Mouse (Mus musculus): Measurements from ENCODE around the gene Flvcr2. TPM values are rescaled to one million over a fixed set of nuclear protein-coding genes. Genes with fewer than 3 reads are reported as not detected.

The Flvcr2 gene
- polyA plus RNA-seq, 1 experiment from 2014 or later: 2.2 TPM

GRCm38 (mm10) chr12:85792821-85793346, 46.5 kb downstream of the Flvcr2 start:
- Histone ChIP-seq H3K9ac (no peak overlapping the region), H3K27me3 (ENCODE audit: insufficient read depth, low read length) (no peaks in the 10 kb centered on the region), H3K36me3 (ENCODE audit: insufficient read depth) (no peaks in the 10 kb centered on the region), H3K9me3 (ENCODE audit: low read depth, low read length) (no peaks in the 10 kb centered on the region), H3K4me2 (no peak overlapping the region), H3K4me3 (ENCODE audit: low read depth, low read length) (no peak overlapping the region), H3K27ac (ENCODE audit: low read depth) (no peak overlapping the region), H3K4me1 (ENCODE audit: insufficient read depth) (no peaks in the 10 kb centered on the region)
- peak; percentile 65 for DNase-seq
- WGBS: 23% methylated on average over 6 of the region's 6 CpGs
- peak; percentile 47; the same call in 1 of the 2 replicates for ATAC-seq (ENCODE audit: insufficient read depth)
- no peak for TF ChIP-seq CTCF (IDR thresholded peaks at IDR 0.05; ENCODE audit: low read depth)

GRCm38 (mm10) chr12:85794094-85794493, 47.8 kb downstream of the Flvcr2 start:
- 74% methylated on average over 2 of the region's 2 CpGs for WGBS
- no peaks in the 10 kb centered on the region for H3K27me3 ChIP-seq (ENCODE audit: insufficient read depth, low read length)
- H3K9me3 ChIP-seq (ENCODE audit: low read depth, low read length): no peaks in the 10 kb centered on the region
- no peak for ATAC-seq (ENCODE audit: insufficient read depth)
- H3K9ac ChIP-seq: no peak overlapping the region
- H3K4me3 ChIP-seq (ENCODE audit: low read depth, low read length): no peak overlapping the region
- no peaks in the 10 kb centered on the region for H3K36me3 ChIP-seq (ENCODE audit: insufficient read depth)
- DNase-seq: no peak
- H3K4me2 ChIP-seq: no peak overlapping the region
- no peak overlapping the region for H3K27ac ChIP-seq (ENCODE audit: low read depth)
- no peaks in the 10 kb centered on the region for H3K4me1 ChIP-seq (ENCODE audit: insufficient read depth)
- TF ChIP-seq CTCF (IDR thresholded peaks at IDR 0.05; ENCODE audit: low read depth): no peak

GRCm38 (mm10) chr12:85795551-85795950, 49.2 kb downstream of the Flvcr2 start:
- no peak for DNase-seq
- H3K9me3 ChIP-seq (ENCODE audit: low read depth, low read length): no peaks in the 10 kb centered on the region
- no peak for ATAC-seq (ENCODE audit: insufficient read depth)
- H3K4me1 ChIP-seq (ENCODE audit: insufficient read depth): no peaks in the 10 kb centered on the region
- H3K27me3 ChIP-seq (ENCODE audit: insufficient read depth, low read length): no peaks in the 10 kb centered on the region
- no peak overlapping the region for H3K4me3 ChIP-seq (ENCODE audit: low read depth, low read length)
- H3K9ac ChIP-seq: no peak overlapping the region
- H3K4me2 ChIP-seq: no peak overlapping the region
- 84% methylated on average over 1 of the region's 1 CpGs for WGBS
- TF ChIP-seq CTCF (IDR thresholded peaks at IDR 0.05; ENCODE audit: low read depth): no peak
- H3K27ac ChIP-seq (ENCODE audit: low read depth): no peak overlapping the region
- H3K36me3 ChIP-seq (ENCODE audit: insufficient read depth): no peaks in the 10 kb centered on the region

GRCm38 (mm10) chr12:85800031-85800430, 53.7 kb downstream of the Flvcr2 start:
- no peaks in the 10 kb centered on the region for H3K9me3 ChIP-seq (ENCODE audit: low read depth, low read length)
- DNase-seq: no peak
- H3K9ac ChIP-seq: no peak overlapping the region
- no peak overlapping the region for H3K4me2 ChIP-seq
- TF ChIP-seq CTCF (IDR thresholded peaks at IDR 0.05; ENCODE audit: low read depth): no peak
- no peak for ATAC-seq (ENCODE audit: insufficient read depth)
- no peaks in the 10 kb centered on the region for H3K27me3 ChIP-seq (ENCODE audit: insufficient read depth, low read length)
- no peaks in the 10 kb centered on the region for H3K4me1 ChIP-seq (ENCODE audit: insufficient read depth)
- no peak overlapping the region for H3K4me3 ChIP-seq (ENCODE audit: low read depth, low read length)
- WGBS: 58% methylated on average over 9 of the region's 9 CpGs
- H3K27ac ChIP-seq (ENCODE audit: low read depth): no peak overlapping the region
- no peaks in the 10 kb centered on the region for H3K36me3 ChIP-seq (ENCODE audit: insufficient read depth)

GRCm38 (mm10) chr12:85809726-85810125, 63.4 kb downstream of the Flvcr2 start:
- H3K27me3 ChIP-seq (ENCODE audit: insufficient read depth, low read length): no peaks in the 10 kb centered on the region
- WGBS: 18% methylated on average over 6 of the region's 6 CpGs
- H3K4me1 ChIP-seq (ENCODE audit: insufficient read depth): no peaks in the 10 kb centered on the region; the same call in 1 of the 2 replicates
- H3K4me2 ChIP-seq: no peak overlapping the region
- DNase-seq: peak; percentile 60
- TF ChIP-seq CTCF (IDR thresholded peaks at IDR 0.05; ENCODE audit: low read depth): no peak
- no peak overlapping the region for H3K4me3 ChIP-seq (ENCODE audit: low read depth, low read length)
- peaks cover 29% of the 10 kb centered on the region for H3K36me3 ChIP-seq (ENCODE audit: insufficient read depth)
- no peaks in the 10 kb centered on the region for H3K9me3 ChIP-seq (ENCODE audit: low read depth, low read length)
- no peak overlapping the region for H3K27ac ChIP-seq (ENCODE audit: low read depth)
- ATAC-seq (ENCODE audit: insufficient read depth): peak; percentile 31; the same call in 1 of the 2 replicates
- no peak overlapping the region for H3K9ac ChIP-seq

GRCm38 (mm10) chr12:85810959-85811358, 64.6 kb downstream of the Flvcr2 start:
- no peak overlapping the region for H3K4me3 ChIP-seq (ENCODE audit: low read depth, low read length)
- TF ChIP-seq CTCF (IDR thresholded peaks at IDR 0.05; ENCODE audit: low read depth): no peak
- no peak overlapping the region for H3K4me2 ChIP-seq
- H3K4me1 ChIP-seq (ENCODE audit: insufficient read depth): no peaks in the 10 kb centered on the region; the same call in 1 of the 2 replicates
- no peaks in the 10 kb centered on the region for H3K9me3 ChIP-seq (ENCODE audit: low read depth, low read length)
- ATAC-seq (ENCODE audit: insufficient read depth): no peak
- DNase-seq: no peak
- H3K27me3 ChIP-seq (ENCODE audit: insufficient read depth, low read length): no peaks in the 10 kb centered on the region
- H3K27ac ChIP-seq (ENCODE audit: low read depth): no peak overlapping the region
- H3K9ac ChIP-seq: no peak overlapping the region
- H3K36me3 ChIP-seq (ENCODE audit: insufficient read depth): peaks cover 37% of the 10 kb centered on the region

GRCm38 (mm10) chr12:85811676-85812075, 65.3 kb downstream of the Flvcr2 start:
- H3K4me1 ChIP-seq (ENCODE audit: insufficient read depth): no peaks in the 10 kb centered on the region; the same call in 1 of the 2 replicates
- H3K27ac ChIP-seq (ENCODE audit: low read depth): no peak overlapping the region
- ATAC-seq (ENCODE audit: insufficient read depth) (no peak), DNase-seq (no peak)
- H3K9me3 ChIP-seq (ENCODE audit: low read depth, low read length): no peaks in the 10 kb centered on the region
- no peak overlapping the region for H3K4me3 ChIP-seq (ENCODE audit: low read depth, low read length)
- H3K36me3 ChIP-seq (ENCODE audit: insufficient read depth): peaks cover 44% of the 10 kb centered on the region
- no peaks in the 10 kb centered on the region for H3K27me3 ChIP-seq (ENCODE audit: insufficient read depth, low read length)
- WGBS: 90% methylated on average over 4 of the region's 4 CpGs
- no peak overlapping the region for H3K4me2 ChIP-seq
- H3K9ac ChIP-seq: no peak overlapping the region
- no peak for TF ChIP-seq CTCF (IDR thresholded peaks at IDR 0.05; ENCODE audit: low read depth)

All from lung, embryonic 14.5 days (tissue).